Mouse (Mus musculus) cerebellum, adult 9-10 months (tissue): ENCODE measurements at regions not wholly inside any gene's neighbourhood (a gene's known extent, or its start where the extent isn't known, plus 50 kb on each side); places are given as distances from the start of the nearest gene placed in this dataset.

Experiments
- DNase-seq: peaks from one replicate; pipeline ENCODE4 v3.0.0; 2022

DNA sequence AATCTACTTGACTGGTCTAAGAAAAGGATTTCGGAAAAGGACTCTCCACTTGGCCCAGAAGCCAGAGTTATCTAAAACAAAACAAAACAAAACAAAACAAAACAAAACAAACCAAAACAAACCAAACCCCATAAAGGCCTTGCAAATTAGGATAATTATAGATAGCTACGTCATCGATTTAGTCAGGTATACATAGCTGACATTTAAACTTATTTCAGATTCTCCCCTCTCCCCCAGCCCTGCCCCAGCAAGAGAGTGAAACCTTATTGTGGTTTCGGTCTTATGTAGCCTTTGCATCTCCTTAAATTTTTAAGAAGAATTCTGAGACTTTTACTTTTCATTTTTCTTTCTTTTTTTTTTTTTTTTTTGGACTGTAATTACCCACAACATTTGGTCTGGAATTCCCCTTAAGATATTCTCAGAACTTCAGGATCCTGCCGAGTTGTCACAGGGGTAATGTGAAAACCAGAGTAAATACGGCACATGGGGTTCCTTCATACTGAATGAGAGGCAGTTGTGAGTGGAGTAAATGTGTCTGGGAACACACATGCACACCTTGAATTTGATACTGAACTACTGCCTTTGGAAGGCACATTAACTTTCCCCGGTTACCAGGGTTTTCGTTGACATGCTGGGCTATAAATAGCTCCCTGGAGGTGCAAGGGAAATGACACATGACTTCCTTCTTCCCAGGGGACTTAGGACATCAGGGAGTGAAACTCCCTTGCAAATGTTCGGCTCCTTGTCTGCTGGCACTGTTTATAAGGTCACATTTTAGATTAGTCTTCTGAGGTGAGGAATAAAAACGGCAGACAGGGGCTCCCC is 94.8 kb upstream of the Rap1b start:
- DNase-seq = peak; percentile 1

DNA sequence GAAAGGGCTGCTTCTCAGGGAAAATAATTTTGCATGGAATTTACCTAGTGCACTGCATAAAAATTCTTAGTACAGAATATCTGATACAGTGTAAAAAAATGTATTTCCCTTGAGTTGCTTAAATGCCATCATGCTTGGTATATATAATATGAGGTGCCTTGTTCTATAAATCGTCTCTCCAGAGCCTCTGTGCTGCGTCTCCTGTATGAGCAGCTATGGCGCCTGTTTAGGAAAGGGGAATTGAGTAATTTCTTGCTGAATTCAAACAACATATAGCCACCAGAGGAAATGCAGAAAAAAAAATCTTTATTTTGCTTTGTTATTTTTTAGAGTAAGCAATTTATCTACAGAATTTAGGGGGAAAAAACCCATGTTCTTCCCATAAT is 95.4 kb upstream of the Rap1b start:
- DNase-seq = no peak

DNA sequence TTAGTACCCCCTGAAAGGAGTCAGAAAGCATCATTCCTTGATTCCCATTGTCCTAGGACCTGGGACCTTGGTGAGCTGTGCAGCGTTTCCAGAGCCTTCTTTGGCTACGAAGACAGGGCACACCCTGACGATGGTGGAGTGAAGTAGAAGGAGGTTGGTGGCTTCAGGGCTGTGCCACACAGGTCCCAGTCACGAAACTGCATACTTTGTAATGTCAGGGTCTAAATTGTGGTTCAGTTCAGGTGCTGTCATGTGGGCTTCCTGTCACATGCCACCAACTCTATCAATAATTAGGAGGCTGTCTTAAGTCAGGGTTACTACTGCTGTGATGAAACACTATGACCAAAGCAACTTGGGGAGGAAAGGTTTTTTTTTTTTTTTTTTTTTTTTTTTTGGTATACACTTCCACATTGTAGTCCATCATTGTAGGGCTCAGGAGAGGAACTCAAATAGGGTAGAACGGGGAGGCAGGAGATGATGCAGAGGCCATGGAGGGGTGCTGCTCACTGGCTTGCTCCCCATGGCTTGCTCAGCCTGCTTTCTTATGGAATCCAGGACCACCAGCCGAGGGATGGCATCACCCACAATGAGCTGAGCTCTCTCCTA is 98.0 kb upstream of the Rap1b start:
- DNase-seq = no peak

DNA sequence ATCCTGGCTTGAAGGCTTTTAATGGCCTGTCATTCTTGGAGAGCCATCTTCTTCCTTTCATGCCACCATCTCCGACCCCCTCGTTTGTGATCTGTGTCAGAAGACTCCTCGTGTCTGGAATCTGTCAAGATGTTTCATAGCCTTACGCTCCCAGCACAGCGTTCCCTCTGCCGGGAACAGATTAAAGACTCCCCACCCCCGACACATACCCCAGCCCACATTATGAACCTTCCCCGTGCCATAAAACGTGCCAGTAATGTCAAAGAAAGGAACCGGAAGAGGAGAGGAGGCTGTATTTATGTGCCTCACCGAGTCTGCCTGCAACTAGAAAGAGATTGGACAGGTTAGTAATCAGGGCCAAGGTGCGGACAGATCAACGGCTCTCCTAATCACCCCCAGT is 101.4 kb upstream of the Rap1b start:
- DNase-seq = no peak

DNA sequence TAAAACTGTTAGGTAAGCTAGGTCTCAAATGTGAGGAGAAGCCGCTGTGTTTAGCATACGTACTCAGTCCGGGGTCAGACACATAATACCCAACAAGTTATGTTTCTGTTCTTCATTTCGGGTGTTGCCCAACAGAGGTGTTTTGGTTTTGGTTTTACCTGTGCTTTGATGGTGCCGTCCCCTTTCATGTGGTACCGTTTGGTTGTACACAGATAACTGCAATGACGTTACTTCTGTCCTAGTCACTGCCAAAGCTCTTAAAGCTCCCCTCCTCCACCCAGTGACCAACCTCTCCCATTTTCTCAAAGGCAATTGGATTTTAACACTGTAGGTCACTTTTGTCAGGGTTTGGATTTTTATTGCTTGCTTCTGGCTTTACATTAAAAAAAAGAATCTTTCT is 102.1 kb upstream of the Rap1b start:
- no peak for DNase-seq

DNA sequence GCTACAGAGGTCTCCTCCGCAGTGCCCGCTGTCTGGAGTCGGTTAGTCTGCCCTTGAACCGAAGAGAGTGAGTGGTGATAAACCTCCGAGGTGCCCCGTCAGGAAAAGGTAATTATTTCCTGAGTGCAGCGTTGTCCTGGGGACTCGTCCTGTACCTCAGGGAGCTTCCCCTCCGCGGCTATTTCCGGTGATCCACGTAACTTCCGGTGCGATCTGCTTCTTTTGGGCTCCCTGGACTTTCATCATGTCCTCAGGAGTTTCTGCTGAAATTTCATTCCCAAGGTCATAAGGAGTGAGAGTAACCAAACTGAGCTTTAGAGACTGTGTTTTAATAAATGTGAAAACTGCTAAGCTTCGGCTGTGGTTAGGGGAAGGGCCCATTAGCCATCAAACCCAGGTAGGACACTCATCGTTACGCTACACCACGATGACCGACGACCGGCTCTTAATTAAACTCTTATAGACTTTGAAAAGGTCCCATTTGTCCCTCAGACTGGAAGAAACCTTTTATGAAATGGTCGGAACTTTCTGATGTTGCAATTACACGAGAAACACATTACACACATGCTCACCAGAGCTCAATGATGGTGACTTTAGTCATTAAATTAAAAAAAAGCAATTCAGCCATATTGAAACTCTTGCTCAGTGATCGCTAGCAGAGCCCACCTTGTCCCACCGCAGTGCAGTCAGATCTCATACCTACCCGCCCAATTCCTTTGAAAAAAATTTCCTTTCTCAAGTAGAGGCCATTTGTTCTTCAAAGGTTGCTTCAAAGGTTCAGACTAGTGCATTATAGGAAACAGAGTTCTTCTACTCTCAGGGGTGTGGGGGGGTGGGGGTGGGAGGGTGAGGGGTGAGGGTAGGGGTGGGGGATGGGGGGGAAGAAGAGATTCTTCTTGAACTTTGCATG is 106.5 kb upstream of the Rap1b start:
- DNase-seq = no peak

DNA sequence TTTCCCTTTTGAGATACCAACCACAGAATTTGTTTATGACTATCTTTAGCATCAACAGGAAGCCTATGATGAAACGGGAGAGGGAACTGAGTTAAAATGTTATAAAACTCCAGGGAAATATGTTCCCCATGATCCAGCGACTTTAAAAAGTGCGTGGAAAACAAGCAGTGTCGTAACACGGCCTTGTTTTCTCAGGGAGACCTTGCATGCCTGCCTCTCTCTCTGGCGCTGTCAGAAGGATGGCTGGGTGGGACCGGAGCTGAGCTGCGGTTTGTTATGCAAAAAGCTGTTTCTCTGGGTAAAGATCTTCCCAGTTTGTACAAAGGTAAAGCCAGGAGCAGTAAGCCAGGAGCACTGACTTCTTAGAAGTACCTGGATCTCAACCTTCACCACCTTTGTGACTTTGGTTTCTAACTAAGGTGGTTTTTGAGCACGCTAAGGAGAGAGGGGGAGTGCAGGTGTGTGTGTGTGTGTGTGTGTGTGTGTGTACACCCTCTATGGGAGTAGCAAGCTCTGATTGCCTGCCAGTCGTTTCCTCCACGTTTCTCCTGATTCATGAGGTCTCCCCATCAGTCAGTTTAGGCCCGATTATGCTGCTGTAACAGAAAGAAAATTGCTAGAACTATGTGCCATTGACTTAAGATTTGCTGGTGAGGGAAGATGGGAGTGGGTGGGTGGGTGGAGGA is 107.3 kb upstream of the Rap1b start:
- DNase-seq = no peak

DNA sequence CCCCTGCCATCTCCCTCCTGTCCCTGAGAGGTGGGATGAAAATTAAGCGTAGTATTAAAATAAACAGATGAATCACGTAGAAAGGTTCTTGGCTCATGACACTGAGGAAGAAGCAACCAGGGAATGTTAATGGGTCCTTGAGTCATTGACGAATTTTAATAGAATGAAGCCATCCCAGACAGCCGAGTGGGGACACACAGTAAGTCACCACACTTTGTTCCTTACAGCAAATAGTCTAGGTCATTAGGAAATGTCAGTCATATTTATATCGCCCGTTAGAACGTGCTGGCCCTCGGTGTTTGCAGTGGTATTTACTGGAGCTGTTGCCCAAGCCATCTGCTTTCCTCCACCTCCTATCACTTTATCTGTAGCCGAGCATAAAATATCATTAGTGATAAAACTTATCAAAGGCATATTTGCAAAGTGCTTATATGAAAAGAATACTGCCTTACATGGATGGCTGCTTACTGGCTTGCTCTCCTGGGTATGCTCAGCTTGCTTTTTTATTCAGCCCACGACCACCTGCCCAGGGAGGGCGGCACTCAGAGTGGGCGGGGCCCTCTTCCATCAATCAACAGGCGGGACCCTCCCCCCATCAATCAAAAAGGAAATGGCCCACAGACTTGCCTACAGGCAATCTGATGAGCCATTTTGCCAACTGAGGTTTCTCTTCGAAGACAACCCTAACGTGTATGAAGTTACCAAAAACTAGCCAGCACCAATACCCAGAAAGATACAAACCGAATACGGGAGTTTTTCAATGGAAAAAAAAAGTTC is 110.5 kb upstream of the Rap1b start:
- no peak for DNase-seq

DNA sequence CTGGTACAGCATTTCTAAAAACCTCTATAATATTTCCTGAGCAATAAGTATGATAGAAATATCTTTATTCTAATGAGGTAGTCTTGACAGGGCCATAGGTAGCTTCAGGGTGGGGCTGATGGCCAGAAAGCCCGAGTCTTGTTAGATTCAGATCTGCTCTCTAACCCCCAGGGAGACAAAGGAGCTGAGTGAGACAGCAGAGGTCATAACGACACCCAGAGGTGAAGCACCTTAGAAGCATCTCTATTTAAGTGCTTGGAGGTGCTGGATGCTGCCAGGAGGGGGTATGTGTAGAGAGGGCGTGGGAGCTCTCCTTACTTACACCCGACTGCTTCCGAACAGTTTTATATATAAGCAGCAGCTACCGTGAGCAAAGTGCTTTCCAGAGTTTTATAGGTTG is 128.9 kb upstream of the Rap1b start:
- DNase-seq = no peak

DNA sequence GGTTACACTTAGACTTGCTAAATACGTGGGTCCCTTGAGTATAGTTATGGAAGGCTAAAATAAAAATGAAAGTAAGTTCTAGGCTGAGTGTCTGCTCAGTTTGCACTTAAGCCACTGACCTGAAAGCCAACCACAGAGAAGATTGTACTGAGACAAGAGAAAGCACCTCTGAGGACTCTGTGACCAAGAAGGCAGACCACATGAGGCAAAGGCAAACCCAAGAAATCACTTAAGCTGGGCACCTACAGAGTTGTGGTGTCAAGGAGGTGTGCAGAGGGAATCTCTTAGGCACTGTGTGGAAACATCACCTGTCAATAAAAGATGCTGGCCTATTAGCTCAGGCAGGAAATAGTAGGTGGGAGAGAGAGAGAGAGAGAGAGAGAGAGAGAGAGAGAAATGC is 129.6 kb upstream of the Rap1b start:
- DNase-seq = no peak

DNA sequence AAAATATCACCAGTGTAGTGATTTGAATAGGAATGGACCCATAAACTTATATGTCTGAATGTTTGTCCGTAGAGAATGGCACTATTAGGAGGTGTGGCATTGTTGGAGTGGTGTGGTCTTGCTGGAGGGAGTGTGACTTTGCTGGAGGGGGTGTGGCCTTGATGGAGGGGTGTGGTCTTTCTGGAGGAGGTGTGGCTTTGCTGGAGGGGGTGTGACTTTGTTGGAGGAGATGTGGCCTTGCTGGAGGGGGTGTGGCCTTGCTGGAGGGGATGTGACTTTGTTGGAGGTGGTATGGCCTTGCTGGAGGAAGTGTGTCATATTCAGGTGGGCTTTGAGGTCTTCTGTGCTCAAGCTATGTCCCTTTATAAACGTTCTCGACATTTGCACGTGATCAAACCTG is 133.3 kb upstream of the Rap1b start:
- no peak for DNase-seq

DNA sequence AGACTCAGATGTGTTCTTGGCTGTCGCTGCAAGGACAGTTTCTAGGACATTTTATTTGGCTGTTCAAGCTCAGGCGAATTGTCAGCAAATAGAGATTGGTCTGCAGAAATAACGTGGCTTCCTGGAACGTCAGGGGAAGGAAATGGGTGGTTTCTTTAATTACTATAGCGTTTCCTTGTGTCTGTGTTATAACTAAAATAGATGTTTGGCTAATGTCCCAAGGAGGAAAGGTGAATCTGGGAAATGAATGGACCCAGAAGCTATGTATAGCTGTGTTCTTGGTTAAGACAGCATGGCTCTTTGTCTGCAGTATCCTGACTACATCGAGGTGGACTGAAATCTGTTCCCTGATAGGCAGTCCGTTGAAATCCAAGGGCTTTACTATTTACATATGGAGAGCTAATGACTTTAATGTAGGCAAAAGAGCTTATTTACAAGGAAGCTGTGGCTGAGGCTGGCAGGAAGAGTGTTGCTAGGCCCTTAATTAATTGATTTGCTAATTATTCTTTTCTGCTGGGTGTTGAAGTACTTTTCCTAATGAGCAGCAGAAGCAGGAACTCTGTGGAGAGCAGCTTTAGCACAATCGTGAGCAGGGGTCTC is 136.9 kb upstream of the Rap1b start:
- DNase-seq = no peak

DNA sequence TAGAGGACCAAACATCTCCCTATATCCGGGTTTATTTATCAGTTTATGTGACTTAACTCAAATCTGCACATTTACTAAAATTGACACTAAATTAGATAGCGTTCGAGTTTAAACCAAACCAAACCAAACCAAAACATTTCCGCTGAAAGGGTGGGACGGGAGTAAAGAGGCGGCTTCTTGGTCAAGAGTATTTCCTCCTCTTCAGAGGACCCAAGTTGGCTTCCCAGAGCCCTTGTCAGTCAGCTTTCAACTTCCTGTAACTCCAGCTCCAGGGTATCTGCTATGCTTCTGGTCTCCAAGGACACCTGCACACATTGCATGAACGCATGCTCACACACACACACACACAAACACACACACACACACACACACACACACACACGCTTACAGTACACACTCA is 137.4 kb upstream of the Rap1b start:
- DNase-seq = no peak

DNA sequence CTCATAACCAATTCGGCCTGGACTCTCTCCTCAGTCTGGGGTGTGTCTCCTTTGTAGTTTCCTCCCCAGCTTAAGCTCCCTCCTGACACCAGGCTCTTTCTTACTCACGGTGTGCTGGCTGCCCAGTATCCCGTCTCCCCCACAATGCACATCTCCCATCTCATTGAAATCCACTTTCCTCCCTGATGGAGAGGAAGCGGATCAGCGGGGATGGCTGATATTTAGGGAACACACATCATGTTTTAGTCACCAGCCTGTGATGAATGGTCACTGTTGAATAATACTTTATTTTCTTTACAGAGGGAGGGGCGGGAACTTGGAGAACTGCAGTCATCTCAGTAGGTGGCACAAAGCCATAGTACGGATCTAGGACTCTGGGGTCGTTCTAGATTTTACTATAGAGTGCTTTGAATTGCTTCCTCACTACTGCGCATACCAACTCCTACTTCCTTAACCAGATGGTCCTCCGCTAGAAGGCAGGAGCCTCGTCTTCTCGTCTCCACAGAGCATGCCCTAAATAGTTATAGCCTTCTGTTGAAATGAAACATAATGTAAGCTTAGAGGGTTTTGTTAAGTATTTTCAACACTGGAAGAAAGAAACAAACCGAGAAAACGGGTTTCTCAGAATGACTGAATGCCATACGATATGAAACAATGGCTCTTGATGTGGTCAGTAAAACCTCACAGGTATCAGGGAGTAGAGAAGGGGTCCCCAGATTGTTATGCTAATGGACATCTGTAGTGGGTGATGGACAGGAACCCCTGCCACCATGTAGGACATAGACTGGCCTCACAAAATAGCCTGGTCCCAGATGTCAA is 139.2 kb upstream of the Rap1b start:
- DNase-seq = no peak

DNA sequence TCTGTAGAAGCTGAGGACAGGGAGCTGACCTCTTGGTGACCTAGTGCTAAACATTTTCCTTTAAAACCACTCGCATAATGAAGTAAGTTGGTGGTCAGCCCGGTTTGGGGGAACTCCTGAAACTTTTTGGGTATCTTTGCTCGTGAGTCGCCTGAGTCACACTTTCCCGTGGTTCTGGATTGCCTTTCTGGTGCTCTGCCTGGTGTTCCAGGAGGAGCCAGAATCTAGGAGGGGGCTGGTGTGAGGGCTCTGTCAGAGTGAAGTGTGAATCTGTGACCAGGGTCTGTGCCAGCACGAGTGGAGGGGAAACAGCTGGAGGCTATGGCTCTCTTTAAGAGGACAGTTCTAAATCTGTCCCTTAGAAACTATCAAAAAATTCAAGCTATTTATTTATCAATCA is 141.8 kb upstream of the Rap1b start:
- DNase-seq = no peak

DNA sequence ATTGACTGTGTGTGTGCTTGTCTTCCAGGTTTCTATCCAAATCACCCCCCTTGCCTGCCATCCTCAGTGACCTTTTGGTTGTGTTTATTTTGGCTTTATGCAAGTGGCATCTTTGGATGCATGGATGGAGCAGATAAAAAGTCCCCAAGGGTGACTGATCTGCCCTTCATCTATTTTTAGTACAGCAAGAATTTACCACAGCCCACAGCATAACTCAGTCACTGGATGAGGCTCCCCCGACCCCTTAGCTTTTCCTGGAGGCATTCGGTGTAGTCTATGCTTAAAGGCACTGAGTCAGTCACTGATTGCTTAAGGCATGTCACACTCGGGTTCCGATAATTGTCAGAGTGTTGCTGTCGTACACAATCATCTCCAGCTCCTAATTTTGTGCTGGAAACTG is 142.2 kb upstream of the Rap1b start:
- no peak for DNase-seq

DNA sequence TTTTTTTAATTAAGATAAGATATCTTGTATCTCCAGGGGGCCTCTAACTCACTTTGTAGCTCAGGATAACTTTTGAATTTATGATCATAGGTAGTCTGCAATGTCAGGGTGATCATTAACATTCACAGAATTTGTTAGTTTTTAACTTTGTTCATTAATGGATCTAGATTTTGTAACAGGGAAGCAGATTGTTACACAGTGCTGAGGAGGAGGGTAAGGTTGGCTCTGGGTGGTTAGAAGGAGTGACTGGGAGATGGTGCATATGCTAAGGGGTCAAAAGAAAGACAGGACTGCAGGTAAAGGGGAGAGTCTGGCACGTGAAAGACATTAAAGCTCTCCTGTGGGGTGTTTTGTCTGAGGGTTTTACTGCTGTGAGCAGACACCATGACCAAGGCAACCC is 145.3 kb upstream of the Rap1b start:
- no peak for DNase-seq

DNA sequence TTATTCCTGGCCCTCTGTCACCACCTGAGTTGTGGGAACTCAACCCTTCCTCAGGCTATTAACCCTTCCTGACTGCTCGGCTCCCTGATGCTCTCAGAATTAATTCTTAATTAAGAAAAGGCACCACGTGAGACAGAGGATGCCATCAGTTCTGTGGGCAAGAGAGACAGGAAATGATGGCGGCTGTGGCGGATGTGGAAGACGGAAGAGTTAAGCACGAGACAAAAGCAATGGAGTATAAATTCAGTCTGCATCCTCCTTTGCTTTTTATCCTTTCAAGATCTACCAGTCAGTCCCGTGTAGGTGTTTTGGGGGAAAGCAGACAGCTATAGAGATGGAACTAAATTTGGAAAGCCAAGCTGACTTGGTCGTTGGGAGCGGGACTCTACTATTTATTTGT is 146.5 kb upstream of the Rap1b start:
- DNase-seq = no peak

DNA sequence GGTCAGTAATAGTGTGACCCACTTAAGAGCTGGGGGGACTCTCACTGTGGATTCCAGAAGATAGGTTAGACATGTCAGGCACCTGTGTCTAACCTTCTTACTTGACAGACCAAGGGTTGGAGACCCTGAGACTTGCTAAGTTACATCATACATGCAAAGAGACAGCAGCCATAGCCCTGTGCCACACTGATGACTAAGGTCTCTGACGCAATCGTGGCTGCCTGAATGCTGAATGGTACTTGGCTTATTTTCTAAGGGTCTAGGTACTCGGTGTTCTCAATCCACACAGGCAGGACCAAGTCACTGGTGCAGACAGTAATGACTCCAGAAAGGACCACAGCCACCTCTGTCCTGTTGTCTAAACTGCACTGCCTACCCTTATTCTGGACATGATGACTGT is 147.8 kb upstream of the Mdm1 start:
- DNase-seq = no peak

DNA sequence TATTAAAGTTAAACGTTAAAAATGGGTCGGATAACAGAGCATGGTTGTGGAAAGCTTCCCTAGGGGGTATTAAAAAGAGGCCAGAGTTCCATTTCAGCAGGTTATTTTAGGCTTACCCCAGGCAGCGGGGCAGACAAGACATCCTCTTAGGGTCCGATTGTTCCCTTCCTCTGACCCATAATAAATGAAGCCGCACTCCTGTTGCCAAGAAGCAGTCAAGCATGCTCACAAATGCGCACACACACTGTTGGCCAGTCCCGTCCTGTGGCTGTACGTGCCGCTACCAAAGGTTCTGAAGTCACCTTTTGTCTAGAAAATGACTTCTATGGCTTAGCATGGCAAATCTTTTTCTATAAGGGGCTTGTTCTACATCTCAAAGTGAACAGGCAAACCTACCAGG is 146.8 kb upstream of the Mdm1 start:
- DNase-seq = peak; percentile 20

DNA sequence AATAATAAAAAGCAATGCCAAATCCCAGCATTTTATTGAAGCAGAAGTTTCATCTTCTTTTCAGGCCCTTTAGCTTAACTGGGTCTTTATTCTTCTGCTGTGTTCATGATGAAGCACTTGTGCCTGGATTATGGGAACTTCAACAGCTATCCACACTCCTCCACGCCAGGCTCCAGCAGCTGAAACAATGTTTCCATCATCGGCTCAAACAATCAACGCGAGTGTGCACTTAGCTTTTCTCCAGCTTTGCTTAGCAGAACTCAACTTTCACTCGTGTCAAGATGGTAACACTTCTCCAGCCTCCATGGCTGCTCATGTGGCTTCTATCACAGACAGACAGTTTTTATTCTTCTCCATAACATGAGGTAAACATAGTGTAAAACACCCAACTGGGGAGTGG is 143.8 kb upstream of the Mdm1 start:
- DNase-seq = no peak
